Mouse (Mus musculus) embryo, embryonic 10.5 days (tissue): ENCODE results near the gene Luc7l.
"Not testable (repeated sequence)": the region's sequence is repeated elsewhere in the genome, so short reads cannot be mapped to it uniquely, and the experiment has no call there.

Experiments
- DNase-seq: peaks from one replicate; pipeline ENCODE4 v3.0.0-alpha.2; 2015; ENCODE audit warnings: low spot score

Gene Luc7l

DNA sequence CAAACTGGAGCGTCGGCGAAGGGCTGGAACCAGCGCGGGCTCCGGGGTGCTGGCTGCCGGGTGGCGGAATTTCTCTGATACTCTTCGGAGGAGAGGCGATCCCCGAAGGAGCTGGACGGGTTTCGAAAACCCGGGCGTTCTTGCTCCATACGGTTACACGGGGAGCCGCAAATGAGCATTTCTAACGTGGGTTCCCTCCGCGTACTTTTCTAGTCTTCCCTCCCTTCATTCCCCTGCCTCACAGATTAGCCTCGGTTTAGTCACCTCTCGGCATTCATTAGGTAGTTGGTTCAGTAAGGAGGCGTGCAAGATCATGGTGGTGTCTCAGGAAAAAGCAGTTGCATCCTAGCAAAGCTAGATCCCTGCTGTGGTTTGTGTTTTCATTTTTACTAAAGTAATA lies 703 bp downstream of the Luc7l start:
- DNase-seq: no peak

DNA sequence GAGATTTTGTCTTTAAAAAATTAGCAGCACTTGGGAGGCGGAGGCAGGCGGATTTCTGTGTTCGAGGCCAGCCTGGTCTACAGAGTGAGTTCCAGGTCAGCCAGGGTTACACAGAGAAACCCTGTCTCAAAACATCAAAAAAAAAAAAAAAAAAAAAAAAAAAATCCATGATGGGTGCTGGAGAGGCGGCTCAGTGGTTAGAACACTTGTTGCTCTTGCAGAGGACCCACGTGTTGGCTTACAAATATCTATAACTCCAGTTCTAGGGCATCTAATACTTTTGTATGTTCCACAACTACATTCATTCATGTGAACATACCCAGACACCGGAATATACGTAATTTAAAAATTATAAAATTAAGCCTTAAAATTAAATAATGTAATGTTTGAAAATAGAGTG lies 2.6 kb downstream of the Luc7l start:
- no peak for DNase-seq

DNA sequence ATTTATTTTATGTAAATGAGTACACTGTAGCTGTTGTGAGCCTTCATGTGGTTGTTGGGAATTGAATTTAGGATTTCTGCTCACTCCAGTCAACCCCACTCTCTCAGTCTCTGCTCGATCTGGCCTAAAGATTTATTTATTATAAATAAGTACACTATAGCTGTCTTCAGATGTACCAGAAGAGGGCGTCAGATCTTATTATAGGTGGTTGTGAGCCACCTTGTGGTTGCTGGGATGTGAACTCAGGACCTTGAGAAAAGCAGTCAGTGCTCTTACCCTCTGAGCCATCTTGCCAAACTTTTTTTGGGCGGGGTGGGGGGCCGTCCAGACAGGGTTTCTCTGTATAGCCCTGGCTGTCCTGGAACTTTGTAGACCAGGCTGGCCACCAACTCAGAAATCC lies 9.1 kb downstream of the Luc7l start:
- no peak for DNase-seq

DNA sequence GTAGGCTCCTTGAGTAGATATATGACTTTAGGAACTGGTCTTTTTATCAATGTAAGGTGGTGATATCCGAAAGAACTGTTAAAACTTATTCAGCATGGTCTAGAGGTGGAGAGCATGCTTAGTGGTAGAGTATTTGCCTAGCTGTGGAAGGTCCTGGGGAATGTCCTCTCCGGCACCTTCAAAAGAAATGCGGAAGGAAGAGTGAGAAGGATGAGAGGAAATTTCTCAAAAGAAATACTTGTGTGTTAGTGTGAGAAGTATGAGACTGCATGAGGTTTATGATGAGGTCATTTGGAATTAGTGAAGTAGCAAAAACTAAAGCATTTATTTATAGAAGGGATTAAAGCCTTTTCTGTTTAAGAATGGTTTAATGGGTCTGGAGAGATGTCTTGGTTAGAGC lies 9.7 kb downstream of the Luc7l start:
- no peak for DNase-seq

DNA sequence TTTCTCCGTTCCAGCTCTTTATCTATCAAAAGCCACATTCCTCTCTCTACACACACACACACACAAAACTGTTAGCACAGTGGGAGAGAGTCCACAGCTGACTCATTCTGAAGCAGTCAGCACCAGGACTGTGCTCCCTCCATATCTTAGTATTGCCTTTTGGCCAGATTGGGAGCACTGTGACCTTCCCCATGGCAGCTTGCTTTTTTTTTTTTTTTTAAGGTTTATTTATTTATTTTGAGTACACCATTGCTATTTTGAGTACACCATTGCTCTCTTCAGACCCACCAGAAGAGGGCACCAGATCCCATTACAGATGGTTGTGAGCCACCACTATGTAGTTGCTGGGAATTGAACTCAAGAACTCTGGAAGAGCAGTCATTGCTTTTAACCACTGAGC lies 16.2 kb downstream of the Luc7l start:
- DNase-seq: no peak

DNA sequence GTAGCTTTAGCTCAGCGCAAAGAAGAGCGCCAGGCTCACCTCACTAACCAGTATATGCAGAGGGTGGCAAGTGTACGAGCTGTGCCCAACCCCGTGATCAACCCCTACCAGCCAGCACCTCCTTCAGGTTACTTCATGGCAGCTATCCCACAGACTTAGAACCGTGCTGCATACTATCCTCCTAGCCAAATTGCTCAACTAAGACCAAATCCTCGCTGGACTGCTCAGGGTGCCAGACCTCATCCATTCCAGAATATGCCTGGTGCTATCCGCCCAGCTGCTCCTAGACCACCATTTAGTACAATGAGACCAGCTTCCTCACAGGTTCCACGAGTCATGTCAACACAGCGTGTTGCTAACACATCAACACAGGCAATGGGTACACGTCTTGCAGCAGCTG lies 16.9 kb downstream of the Luc7l start:
- DNase-seq: not testable (repeated sequence)

DNA sequence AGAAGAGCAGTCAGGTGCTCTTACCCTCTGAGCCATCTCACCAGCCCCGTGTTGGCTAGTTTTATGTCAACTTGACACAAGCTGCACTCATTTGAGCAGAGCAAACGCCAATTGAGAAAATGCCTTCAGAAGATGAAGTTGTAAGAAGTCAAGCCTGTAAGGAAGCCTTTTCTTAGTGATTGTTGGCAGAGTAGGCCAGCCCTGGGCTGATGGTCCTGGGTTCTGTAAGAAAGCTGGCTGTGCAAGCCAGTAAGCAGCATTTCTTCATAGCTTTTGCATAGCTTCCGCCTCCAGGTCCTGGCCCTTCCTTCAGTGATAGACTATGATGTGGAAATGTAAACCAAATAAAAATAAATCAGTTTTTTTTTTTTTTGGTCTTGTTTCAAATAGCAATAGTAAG lies 19.9 kb downstream of the Luc7l start:
- no peak for DNase-seq

DNA sequence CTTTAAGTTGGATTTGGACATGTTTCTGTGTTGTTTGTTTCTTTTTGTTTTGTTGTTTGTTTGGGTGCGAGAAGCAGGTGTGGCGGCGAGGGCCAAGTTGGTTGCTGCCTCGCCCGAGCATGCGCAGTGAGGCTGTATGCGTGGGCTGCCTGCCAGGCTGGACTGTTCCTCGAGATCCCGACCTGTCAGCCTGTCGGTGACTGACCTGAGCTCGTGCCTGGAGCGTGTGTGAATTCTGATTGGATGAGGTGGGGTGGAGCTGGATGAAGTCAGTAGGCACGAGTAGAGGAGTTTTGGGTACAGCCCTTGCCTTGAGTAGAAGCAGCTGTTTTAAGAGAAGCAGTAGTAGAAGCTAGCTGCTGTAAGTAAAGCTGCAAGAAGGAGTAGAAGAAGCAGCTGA lies 23.2 kb downstream of the Luc7l start:
- DNase-seq: no peak

DNA sequence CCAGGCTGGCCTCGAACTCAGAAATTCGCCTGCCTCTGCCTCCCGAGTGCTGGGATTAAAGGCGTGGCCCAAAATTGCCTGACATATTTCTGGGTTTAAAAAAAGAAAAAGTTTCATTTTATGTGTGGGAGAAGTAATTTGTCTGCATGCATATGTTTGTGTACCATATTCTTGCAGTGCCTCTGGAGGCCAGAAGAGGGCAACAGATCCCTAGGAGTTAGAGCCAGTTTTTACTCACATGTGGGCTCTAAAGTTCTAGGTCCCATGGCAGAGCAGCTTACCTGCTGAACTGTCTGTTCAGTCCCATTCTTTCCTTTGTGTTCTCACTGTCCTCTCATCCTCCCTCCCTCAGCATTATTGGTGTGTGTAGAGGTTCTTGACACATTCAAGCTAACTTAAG lies 24.0 kb downstream of the Luc7l start:
- peak; percentile 59 for DNase-seq

DNA sequence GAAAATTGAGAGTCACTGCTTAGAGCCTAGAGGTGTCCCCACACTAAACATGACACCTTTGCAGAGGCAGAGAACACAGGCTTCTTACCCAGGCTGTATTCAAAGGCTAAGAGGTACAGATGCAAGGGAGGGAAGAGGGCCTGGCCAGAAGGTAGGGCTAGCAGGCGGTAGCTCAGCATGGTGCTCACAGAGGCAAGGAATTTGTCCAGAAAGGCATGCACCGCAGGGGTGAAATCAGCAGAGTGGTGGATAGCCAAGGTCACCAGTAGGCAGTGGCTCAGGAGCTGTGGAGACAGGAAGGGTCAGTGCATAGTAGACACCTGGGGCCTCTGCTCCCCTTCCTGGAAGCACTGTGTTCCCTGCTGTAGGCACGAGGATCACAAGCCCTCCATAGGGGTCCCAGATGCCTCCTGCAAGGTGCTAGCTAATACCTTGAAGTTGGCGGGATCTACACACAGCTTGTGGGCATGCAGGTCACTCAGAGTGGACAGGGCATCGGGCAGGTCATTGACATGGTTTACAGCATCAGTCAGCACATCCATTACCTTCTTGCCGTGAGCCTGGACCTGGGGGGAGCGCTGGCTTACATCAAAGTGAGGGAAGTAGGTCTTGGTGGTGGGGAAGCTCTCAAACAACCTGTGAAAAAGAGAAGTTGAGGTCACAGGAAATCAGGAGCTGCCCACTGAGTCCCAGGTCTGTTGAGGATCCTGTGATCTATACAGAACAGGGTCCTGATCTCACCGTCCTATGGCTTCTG lies 33.7 kb downstream of the Luc7l start:
- DNase-seq: no peak

DNA sequence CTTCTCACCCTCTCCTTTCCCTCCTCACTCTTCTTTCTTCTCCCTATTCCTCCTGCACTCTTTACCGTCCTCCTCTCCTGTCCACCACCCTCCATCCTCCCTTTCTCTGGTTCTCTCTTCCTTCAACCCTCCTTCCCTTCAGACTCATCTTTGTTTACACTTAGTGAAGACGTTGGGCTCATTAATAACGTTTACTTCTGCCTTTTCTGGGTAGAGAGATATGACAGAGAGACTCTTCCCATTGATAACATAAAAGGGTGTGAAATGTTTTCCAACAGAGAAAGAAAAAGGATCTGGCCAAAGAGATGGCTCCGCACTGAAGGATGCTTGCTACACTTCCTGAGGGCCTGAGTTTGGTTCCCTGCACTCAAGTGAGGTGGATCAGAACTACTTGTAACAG lies 36.8 kb downstream of the Luc7l start:
- DNase-seq: no peak

DNA sequence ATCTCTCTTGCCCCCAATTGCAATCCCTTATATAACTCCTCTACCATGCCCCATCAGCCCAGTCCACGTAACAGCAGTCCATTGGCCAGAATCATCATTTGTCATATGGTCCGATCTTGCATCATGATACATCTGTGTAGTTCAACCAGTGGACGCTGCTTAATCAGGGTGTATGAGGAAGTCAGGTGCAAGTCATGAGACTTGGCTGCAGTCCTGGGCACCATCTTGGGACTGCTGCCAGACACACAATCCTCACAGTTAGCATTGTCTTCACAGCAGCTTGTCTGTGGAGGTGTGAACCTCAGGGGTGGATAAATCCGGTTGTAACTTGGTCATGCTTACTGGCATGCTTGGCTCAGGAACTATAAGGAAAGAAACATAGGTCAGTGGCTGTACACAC lies 45.6 kb downstream of the Luc7l start:
- DNase-seq: not testable (repeated sequence)

DNA sequence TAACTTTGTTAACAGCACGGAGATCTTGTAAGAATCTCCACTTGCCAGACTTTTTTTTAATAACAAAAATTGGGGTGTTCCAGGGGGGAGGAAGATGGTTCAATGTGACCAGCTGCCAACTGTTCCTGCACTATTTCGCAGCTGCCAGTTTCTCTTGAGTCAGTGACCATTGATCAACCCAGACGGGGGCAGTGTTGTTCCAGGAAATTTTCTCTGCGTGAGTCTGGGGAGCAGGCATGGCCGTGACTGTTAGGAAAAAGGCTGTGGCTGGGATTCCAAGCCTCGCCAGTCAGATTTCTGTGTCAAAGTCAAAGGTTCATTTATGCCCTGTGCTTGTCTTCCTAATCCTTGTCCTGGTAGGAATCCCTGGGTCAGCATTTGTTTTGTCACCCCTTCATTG lies 61.6 kb downstream of the Luc7l start:
- DNase-seq: peak; percentile 85

DNA sequence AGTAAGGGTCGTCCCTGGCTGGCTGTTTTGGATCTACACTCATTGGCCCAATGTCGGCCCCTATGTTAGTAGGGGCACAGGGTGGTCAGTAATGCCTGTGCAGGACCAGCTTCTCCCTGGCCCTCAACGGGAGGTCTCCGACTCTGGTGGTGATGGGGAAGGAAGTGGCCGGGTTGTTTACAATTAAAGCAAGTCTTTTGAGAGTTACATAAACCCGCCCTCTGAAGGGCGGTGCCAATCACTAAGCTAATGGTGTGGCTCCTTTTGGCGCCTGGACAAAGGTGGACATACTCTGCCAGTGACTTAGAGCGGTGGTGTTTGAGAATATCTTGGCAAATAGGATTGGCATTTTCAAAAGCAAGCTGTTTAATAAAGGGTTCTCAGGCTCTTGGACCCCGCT lies 62.8 kb downstream of the Luc7l start:
- DNase-seq: no peak

DNA sequence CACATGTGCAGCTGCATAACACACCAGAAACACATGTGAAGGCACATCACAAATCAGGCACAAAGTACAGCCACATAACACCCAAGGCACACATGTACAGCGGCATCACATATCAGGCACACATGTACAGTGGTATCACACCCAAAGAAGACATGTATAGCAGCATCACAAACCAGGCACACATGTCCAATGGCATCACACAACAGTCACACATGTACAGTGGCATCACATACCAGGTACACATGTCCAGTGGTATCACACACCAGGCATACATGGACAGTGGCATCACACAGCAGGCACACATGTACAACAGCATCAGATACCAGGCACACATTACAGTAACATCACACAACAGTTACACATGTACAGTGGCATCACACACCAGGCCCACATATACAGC lies 65.7 kb downstream of the Luc7l start:
- no peak for DNase-seq
